Mouse (Mus musculus) T-helper 1 cell (primary cell): ENCODE measurements at regions not wholly inside any gene's neighbourhood (a gene's known extent, or its start where the extent isn't known, plus 50 kb on each side); places are given as distances from the start of the nearest gene placed in this dataset.

Experiments used
- in situ Hi-C: fragments of 300-600 bp; cut with MboI, MseI; formaldehyde crosslinking; loops from one replicate; pipeline ENCODE4 v1.15.1; 2025; ENCODE audit warnings: high pct_unique_total_duplicates

- in situ Hi-C loops: loop anchor here (10.0 kb wide), 1 partner anchor 749 kb away; no protein-coding TSS in a partner anchor
These were observed 371.0 kb downstream of the Fam198b start for GRCm38 (mm10) chr3:80255304-80255703.

- in situ Hi-C loops: loop anchor here (10.0 kb wide), 1 partner anchor 748 kb away; no protein-coding TSS in a partner anchor
These were observed 372.1 kb downstream of the Fam198b start for GRCm38 (mm10) chr3:80256383-80256782.

- in situ Hi-C loops: no loop called here
These were observed 378.8 kb downstream of the Fam198b start for GRCm38 (mm10) chr3:80263095-80263494.

- in situ Hi-C loops: no loop called here
These were observed 400.3 kb downstream of the Fam198b start for GRCm38 (mm10) chr3:80284656-80285055.

- in situ Hi-C loops: no loop called here
These were observed 400.9 kb downstream of the Fam198b start for GRCm38 (mm10) chr3:80285246-80285645.

GRCm38 (mm10) chr3:80293485-80293884 lies 409.2 kb downstream of the Fam198b start:
- in situ Hi-C loops: no loop called here

GRCm38 (mm10) chr3:80307632-80308031 lies 423.3 kb downstream of the Fam198b start:
- in situ Hi-C loops: no loop called here

- in situ Hi-C loops: no loop called here
These were observed 425.6 kb downstream of the Fam198b start for GRCm38 (mm10) chr3:80309931-80310330.

GRCm38 (mm10) chr3:80311689-80312088 lies 427.4 kb downstream of the Fam198b start:
- in situ Hi-C loops: no loop called here

GRCm38 (mm10) chr3:80322291-80322690 lies 438.0 kb downstream of the Fam198b start:
- in situ Hi-C loops: no loop called here

- in situ Hi-C loops: no loop called here
These were observed 440.4 kb downstream of the Fam198b start for GRCm38 (mm10) chr3:80324726-80325125.

GRCm38 (mm10) chr3:80331776-80332175 lies 447.4 kb downstream of the Fam198b start:
- in situ Hi-C loops: no loop called here

- in situ Hi-C loops: no loop called here
These were observed 450.1 kb downstream of the Fam198b start for GRCm38 (mm10) chr3:80334446-80334893.

GRCm38 (mm10) chr3:80336123-80336674 lies 451.9 kb downstream of the Fam198b start:
- in situ Hi-C loops: no loop called here

GRCm38 (mm10) chr3:80367972-80368371 lies 434.7 kb downstream of the Gria2 start:
- in situ Hi-C loops: no loop called here

- in situ Hi-C loops: no loop called here
These were observed 433.3 kb downstream of the Gria2 start for GRCm38 (mm10) chr3:80369214-80369941.

GRCm38 (mm10) chr3:80372436-80372835 lies 430.2 kb downstream of the Gria2 start:
- in situ Hi-C loops: no loop called here

- in situ Hi-C loops: no loop called here
These were observed 416.6 kb downstream of the Gria2 start for GRCm38 (mm10) chr3:80385986-80386385.

- in situ Hi-C loops: no loop called here
These were observed 406.4 kb downstream of the Gria2 start for GRCm38 (mm10) chr3:80396240-80396639.

- in situ Hi-C loops: no loop called here
These were observed 382.2 kb downstream of the Gria2 start for GRCm38 (mm10) chr3:80420453-80420852.

- in situ Hi-C loops: no loop called here
These were observed 381.2 kb downstream of the Gria2 start for GRCm38 (mm10) chr3:80421461-80421860.

- in situ Hi-C loops: no loop called here
These were observed 380.5 kb downstream of the Gria2 start for GRCm38 (mm10) chr3:80422106-80422505.

- in situ Hi-C loops: no loop called here
These were observed 380.0 kb downstream of the Gria2 start for GRCm38 (mm10) chr3:80422646-80423045.
